Mouse (Mus musculus): Measurements from ENCODE around the gene Rnf222. TPM values are rescaled to one million over a fixed set of nuclear protein-coding genes. Genes with fewer than 3 reads are reported as not detected.

Gene Rnf222
- polyA plus RNA-seq (2012; rRNA removed) = 0.03 and 0.21 TPM in 2 replicates

DNA sequence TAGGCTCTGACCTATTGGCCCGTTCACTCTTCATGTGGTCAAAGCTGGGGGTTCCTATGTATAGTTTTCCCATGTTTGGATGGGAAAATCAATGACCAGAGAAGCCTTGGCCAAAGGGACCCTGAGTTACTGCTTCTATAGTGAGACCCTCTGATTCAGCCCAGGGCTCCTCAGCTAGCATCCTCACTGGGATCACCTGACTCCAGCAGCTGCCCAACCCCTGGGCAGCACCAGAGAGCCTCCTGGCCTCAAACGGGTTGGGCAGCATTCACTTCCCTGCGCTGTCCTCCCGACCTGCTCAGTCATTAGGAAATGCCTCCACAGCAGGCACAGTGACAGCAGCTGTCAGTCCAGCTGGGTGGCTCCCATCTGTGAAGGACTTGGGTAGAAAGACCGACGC lies at the start of gene Rnf222:
TSS of gene Rnf222 (plus strand) at position 301 of the 400 bp plus-strand sequence.

DNA sequence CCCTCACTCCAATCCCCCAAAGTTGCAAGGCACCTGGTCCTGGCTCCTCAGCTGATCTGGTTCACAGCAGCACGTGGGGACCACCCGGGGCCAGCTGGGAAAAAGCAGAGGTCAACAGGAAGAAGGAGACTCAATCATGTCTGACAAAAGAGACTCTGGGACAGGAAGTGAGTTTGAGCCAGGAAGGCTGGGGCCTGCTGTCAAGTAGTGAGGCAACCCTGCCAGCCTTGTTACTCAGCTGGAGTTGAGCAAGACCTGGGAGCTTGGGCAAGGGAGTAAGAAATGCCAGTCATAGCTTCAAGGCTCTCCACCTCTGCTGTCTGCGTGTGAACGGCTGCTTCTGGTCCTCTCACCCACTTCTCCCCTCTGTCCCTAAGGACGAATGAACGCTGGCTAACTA lies 16.6 kb upstream of the Rnf222 start, which contains the start of gene Ndel1:
TSS of gene Ndel1 (minus strand) at position 111 of the 400 bp plus-strand sequence.

DNA sequence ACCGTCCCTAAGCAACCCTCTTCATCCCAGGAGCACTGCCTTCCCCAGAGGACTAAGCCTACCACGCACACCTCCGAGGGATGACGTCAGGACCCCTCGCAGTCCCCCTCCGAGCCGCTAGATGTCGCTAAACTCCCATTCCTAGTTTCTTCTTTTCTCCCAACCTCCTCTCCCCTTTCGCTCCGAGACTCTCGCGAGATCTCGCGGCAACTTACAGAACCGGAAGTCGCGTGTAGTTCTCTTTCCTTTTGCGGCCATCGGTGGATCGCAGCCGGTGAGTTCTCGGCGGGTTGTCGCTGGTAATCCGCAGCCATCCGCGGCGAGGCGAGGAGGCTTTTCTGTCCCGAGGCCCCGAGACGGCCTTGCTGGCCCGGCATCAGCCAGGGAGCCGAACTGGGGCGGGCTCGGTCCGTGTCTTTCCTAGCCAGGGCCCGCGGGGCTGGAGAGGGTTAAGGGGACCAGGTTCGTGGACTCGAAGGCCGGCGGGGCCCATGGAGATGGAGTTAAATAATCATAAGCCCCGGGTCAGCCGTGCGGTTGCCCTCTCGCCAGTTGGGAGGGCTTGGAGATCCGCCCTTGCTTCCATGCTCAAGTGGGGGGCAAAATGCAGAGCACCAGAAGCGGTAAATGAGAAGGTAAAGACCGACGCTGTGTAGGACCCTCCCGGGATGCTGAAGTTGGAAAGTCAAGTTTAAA lies 13.1 kb downstream of the Rnf222 start, which contains the start of gene Rpl26:
TSS of gene Rpl26 (plus strand) at position 233 of the 696 bp plus-strand sequence.

DNA sequence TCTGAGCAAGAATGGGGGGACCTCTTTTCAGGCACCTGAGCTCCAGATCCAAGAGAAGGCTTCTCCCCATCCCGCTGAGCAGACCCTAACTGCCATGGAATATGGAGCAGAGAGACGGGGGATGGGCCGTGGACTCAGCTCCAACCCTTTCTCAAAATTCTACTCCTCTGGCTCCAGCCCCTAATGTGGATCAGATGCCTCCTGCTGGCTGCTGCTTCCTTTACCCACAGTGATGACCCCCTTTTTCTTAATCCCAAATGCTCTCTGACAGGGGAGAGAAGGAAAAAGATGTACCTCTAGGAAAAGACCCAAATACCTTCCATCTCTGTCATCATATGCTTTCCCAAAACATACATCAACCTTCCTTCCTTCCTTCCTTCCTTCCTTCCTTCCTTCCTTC lies 38.6 kb downstream of the Rnf222 start, which contains the start of gene Odf4:
TSS of gene Odf4 (minus strand) at position 101 of the 400 bp plus-strand sequence.

Other genes with a start within 250 kb of the Rnf222 start
- gene Myh10, start 197.0 kb upstream of the Rnf222 start, polyA plus RNA-seq (2012; rRNA removed) = 79.8 and 86.5 TPM in 2 replicates
- gene Ndel1, start 16.7 kb upstream of the Rnf222 start, polyA plus RNA-seq (2012; rRNA removed) = 104 and 124 TPM in 2 replicates
- gene Rpl26, start 13.0 kb downstream of the Rnf222 start, polyA plus RNA-seq (2012; rRNA removed) = 1,030 and 1,365 TPM in 2 replicates
- not detected in 2 replicates for gene Odf4, start 38.5 kb downstream of the Rnf222 start, polyA plus RNA-seq (2012; rRNA removed)
- 53.3 and 59.5 TPM in 2 replicates for gene Arhgef15, start 68.9 kb downstream of the Rnf222 start, polyA plus RNA-seq (2012; rRNA removed)
- 94.0 and 117 TPM in 2 replicates for gene Slc25a35, start 79.6 kb downstream of the Rnf222 start, polyA plus RNA-seq (2012; rRNA removed)
- gene Rangrf, start 86.6 kb downstream of the Rnf222 start, polyA plus RNA-seq (2012; rRNA removed) = 31.8 and 49.9 TPM in 2 replicates
- 27.2 and 30.6 TPM in 2 replicates for gene Pfas, start 119.9 kb downstream of the Rnf222 start, polyA plus RNA-seq (2012; rRNA removed)
- 69.9 and 84.4 TPM in 2 replicates for gene Ctc1, start 127.4 kb downstream of the Rnf222 start, polyA plus RNA-seq (2012; rRNA removed)
- 35.2 and 55.8 TPM in 2 replicates for gene Aurkb, start 157.1 kb downstream of the Rnf222 start, polyA plus RNA-seq (2012; rRNA removed)
- 26.9 and 29.6 TPM in 2 replicates for gene Borcs6, start 171.2 kb downstream of the Rnf222 start, polyA plus RNA-seq (2012; rRNA removed)
- 60.2 and 98.0 TPM in 2 replicates for gene Tmem107, start 182.3 kb downstream of the Rnf222 start, polyA plus RNA-seq (2012; rRNA removed)
- gene Vamp2, start 199.9 kb downstream of the Rnf222 start, polyA plus RNA-seq (2012; rRNA removed) = 128 and 221 TPM in 2 replicates
- gene Per1, start 206.7 kb downstream of the Rnf222 start, polyA plus RNA-seq (2012; rRNA removed) = 25.2 and 31.5 TPM in 2 replicates
- 0.83 and 1.5 TPM in 2 replicates for gene Hes7, start 231.9 kb downstream of the Rnf222 start, polyA plus RNA-seq (2012; rRNA removed)
- gene 9130213A22Rik, start 234.0 kb downstream of the Rnf222 start, polyA plus RNA-seq (2012; rRNA removed) = 1.4 TPM in 2 replicates
- 2.8 and 7.0 TPM in 2 replicates for gene Aloxe3, start 237.3 kb downstream of the Rnf222 start, polyA plus RNA-seq (2012; rRNA removed)